Mouse (Mus musculus): ENCODE results near the gene Rps19bp1. TPM values are rescaled to one million over a fixed set of nuclear protein-coding genes. Genes with fewer than 3 reads are reported as not detected.

The Rps19bp1 gene
- total RNA-seq, 1 experiment from 2014 or later: 6.2 TPM

- ATAC-seq (ENCODE audit: extremely low read depth, insufficient number of reproducible peaks, low FRiP score, poor library complexity, severe bottlenecking): peak; percentile 68; the same call in 1 of the 2 replicates
Measured at GRCm38 (mm10) chr15:80225796-80226195, 38.3 kb downstream of the Rps19bp1 start.

GRCm38 (mm10) chr15:80225208-80225607 lies 38.9 kb downstream of the Rps19bp1 start:
- ATAC-seq (ENCODE audit: extremely low read depth, insufficient number of reproducible peaks, low FRiP score, poor library complexity, severe bottlenecking): peak; percentile 78

- ATAC-seq (ENCODE audit: extremely low read depth, insufficient number of reproducible peaks, low FRiP score, poor library complexity, severe bottlenecking): no peak
Measured at GRCm38 (mm10) chr15:80223751-80224150, 40.4 kb downstream of the Rps19bp1 start.

GRCm38 (mm10) chr15:80221031-80221430 lies 43.1 kb downstream of the Rps19bp1 start:
- no peak for ATAC-seq (ENCODE audit: extremely low read depth, insufficient number of reproducible peaks, low FRiP score, poor library complexity, severe bottlenecking)

GRCm38 (mm10) chr15:80219705-80220657 lies 44.1 kb downstream of the Rps19bp1 start:
- no peak for ATAC-seq (ENCODE audit: extremely low read depth, insufficient number of reproducible peaks, low FRiP score, poor library complexity, severe bottlenecking)

GRCm38 (mm10) chr15:80219211-80219610 lies 44.9 kb downstream of the Rps19bp1 start:
- ATAC-seq (ENCODE audit: extremely low read depth, insufficient number of reproducible peaks, low FRiP score, poor library complexity, severe bottlenecking): peak; percentile 50

GRCm38 (mm10) chr15:80217476-80217875 lies 46.6 kb downstream of the Rps19bp1 start:
- ATAC-seq (ENCODE audit: extremely low read depth, insufficient number of reproducible peaks, low FRiP score, poor library complexity, severe bottlenecking): no peak

- no peak for ATAC-seq (ENCODE audit: extremely low read depth, insufficient number of reproducible peaks, low FRiP score, poor library complexity, severe bottlenecking)
Measured at GRCm38 (mm10) chr15:80216480-80216820, 47.7 kb downstream of the Rps19bp1 start.

GRCm38 (mm10) chr15:80215716-80216479 lies 48.2 kb downstream of the Rps19bp1 start:
- no peak; the same call in 1 of the 2 replicates for ATAC-seq (ENCODE audit: extremely low read depth, insufficient number of reproducible peaks, low FRiP score, poor library complexity, severe bottlenecking)

- ATAC-seq (ENCODE audit: extremely low read depth, insufficient number of reproducible peaks, low FRiP score, poor library complexity, severe bottlenecking): no peak
Measured at GRCm38 (mm10) chr15:80213688-80214087, 50.4 kb downstream of the Rps19bp1 start.

Other genes starting within 250 kb of the Rps19bp1 start
- 1.1 and 1.3 TPM in 2 replicates for gene Pdgfb, start 249.3 kb downstream of the Rps19bp1 start, total RNA-seq (2017)
- 0.74 TPM in 1 of 2 replicates, not detected in the other for gene Syngr1, start 173.0 kb downstream of the Rps19bp1 start, total RNA-seq (2017)
- gene Rpl3, start 172.4 kb downstream of the Rps19bp1 start, total RNA-seq (2017): 994 and 1,093 TPM in 2 replicates
- 15.0 and 19.8 TPM in 2 replicates for gene Tab1, start 131.2 kb downstream of the Rps19bp1 start, total RNA-seq (2017)
- gene Mgat3, start 90.6 kb downstream of the Rps19bp1 start, total RNA-seq (2017): 0.12 and 0.23 TPM in 2 replicates
- 36.0 and 37.5 TPM in 2 replicates for gene Mief1, start 30.3 kb downstream of the Rps19bp1 start, total RNA-seq (2017)
- not detected in 2 replicates for gene AC140267.1, start 28.5 kb downstream of the Rps19bp1 start, total RNA-seq (2017)
- 367 and 386 TPM in 2 replicates for gene Atf4, start 9.1 kb downstream of the Rps19bp1 start, total RNA-seq (2017)
- gene Cacna1i, start 22.9 kb upstream of the Rps19bp1 start, total RNA-seq (2017): 33.5 and 35.0 TPM in 2 replicates